Mouse (Mus musculus) liver, postnatal 0 days (tissue): ENCODE data around the gene Tmem63b.

Experiments
- CTCF ChIP-seq: sonication (generic); IDR thresholded peaks from 2 replicates; pipeline ENCODE4 v1.5.1; 2016; ENCODE audit warnings: antibody characterized with exemption, low read depth
- EP300 ChIP-seq: IDR thresholded peaks from 2 replicates; pipeline ENCODE4 v1.6.1; 2016; ENCODE audit warnings: antibody characterized with exemption, low read depth, mild to moderate bottlenecking

- TF ChIP-seq CTCF (no peak), EP300 (no peak)
Observed at GRCm38 (mm10) chr17:45612008-45612407, 74.7 kb downstream of the Tmem63b start.
